Mouse (Mus musculus): Measurements from ENCODE around the gene Lrguk.
A peak's percentile ranks its signal among the peaks of the same experiment; 100 is the strongest.

Lrguk gene

DNA sequence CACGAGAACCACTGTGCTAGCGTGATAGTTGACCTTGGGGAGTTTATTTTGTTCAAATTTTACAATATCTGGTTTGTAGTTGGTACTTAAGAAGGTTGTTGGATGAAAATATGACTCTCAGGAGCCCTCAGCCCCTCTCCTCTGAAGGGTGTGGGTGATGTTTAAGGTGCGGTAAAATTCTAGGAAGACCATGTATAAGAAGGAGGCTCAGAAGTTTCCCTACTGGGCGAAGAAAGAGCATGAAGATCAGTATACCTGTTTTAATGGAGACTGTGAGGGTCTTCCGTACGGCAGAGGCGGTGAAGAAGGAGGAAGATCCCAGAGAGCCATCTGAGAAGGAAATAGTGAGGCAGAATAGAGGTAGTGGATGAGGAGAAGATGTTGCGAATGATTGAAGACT is 38.0 kb downstream of the Lrguk start:
- DNase-seq = peak; percentile 54

DNA sequence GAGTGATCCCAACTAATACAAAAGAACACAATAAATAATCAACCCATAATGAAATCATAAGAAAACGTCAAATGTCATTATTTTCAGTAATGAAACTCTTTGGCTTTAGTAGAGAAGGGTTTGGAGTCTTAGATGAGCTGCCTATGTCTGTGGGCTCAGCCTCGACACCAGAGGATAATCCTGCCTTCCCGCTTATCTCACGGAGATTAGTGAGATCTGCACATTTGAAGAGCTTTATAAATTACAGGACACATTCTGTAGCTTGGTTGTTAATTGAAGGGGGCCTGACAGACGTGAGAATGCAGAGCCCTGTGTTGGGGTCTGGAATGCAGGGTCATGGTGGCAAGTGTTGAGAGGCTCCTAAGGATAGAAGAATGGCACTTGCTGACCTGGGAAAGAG is 42.7 kb downstream of the Lrguk start:
- DNase-seq = no peak

DNA sequence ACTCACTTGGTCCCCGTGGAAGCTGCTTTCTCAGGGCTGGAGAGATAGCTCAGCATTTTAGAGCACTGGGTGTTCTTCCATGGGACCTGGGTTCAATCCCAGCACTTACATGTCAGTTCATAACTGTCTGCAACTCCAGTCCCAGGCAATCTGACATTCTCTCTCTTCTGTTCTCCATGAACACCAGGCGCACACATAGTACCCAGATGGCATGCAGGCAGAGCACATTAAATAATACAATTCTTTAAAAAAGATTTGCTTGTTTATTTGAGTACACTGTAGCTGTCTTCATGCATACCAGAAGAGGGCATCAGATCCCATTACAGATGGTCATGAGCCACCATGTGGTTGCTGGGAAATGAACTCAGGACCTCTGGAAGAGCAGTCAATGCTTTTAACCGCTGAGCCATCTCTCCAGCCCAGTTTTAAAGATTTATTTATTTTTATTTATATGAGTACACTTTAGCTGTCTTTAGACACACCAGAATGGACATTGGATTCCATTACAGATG is 44.7 kb downstream of the Lrguk start:
- DNase-seq = peak; percentile 30

DNA sequence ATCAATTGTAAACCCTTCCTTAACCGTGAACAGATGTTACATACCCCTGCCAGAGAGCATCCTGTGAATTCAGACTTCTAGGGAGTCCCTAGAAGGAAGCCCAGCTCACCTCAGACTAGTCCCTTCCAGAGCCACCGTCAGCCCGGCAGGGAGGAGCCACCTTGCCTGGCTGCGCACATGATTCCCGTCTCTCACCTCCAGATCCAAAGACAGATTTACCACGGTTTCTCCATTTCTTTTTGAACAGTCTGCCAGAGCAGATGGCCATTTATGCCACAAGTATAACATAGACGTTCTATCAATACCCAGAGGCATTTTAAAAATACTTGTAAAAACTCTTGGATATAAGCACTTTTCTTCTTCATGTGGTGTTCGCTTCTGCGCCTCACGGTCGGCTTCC is 46.3 kb downstream of the Lrguk start:
- DNase-seq = peak; percentile 35

DNA sequence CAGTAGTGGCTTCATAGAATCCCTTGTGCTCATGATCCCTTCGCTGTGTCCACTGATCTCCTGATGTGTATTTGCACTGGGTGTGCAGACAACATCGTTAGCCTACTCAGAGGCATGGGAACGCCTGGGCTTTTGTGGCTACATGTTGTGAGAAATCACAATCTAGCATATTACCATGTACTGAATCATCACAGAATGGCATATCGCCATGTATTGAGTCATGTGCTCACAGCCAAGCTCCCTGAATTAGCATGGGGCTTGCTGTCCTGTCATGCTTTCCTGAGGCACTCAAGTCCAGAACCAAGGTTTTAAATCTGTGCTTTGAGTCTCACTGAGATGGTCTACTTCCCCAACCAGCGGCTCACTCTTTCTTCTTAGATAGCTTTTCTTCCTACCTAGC is 54.2 kb downstream of the Lrguk start:
- peak; percentile 72 for DNase-seq

DNA sequence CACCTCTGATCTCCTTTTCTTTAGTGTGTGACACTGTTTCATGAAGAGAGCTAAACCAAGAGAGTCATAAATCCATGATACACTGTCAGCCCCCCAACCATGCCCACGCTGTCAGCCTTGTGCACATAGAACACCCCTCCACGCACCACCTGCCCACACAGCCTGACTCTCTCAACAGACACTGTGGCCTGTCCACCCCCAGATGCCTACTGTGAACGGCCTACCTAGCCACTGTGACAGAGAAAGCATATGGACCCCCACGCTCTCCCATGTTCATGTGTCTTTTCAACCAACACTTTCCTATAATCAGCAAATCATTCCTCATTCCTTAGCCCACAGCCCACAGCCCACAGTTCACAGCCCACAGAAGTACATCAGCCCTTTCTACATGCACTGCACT is 58.5 kb downstream of the Lrguk start:
- DNase-seq = peak; percentile 50

DNA sequence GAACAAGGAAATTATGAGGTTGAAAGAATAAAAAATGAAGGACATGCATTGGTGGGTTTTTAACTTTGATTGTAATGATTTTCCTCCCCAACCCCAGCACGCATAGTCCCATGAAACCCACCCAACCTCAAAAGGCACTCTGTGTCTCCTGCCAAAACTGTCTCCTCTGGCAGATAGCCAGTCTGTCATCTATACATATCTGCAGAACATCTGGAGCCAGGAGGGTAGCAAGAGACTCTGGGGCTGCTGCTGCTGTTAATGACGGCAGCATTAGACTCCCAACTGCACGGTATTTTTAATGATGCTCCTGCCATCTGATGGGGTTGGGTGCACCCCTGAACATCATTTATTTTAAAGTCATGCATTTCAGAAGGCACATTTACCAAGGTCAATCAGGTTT is 59.7 kb downstream of the Lrguk start:
- peak; percentile 29 for DNase-seq

DNA sequence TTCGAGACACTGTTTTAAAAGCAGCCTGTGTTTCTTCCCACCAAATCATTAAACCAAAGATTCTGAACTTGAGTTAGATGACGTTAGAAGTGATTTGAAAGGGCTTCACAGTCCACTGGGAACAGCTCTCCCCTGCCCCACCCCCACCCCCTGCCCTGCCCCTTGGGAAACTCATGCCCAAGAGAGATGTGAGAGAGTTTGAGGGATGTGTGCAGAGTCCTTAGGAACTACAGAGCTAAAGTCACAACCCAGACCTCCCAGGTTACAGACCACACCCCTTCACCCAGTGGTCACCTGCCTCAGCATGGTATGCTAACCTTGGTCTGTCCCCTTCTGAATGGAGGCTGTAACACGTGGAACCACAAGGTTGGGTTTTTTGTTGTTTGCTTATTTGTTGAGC is 62.3 kb downstream of the Lrguk start:
- DNase-seq = peak; percentile 12

DNA sequence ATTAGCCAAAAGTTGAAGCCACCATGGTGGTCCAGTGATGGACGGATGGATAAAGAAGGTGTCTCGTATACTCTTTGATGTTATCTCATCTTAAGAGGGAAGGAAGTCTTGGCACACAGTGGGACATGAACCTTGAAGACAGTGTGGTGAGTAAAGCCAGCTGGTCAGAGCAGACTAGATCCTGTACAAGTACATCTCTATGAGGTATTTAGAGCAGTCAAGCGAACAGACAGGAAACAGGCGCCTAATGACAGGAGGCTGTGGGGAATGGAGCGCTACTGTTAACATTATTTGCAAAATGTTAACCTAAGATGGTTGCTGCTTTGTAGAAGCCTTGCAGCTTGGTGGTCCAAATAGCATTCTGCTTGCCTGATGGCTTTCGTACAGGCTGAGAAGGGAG is 67.0 kb downstream of the Lrguk start:
- no peak for DNase-seq

DNA sequence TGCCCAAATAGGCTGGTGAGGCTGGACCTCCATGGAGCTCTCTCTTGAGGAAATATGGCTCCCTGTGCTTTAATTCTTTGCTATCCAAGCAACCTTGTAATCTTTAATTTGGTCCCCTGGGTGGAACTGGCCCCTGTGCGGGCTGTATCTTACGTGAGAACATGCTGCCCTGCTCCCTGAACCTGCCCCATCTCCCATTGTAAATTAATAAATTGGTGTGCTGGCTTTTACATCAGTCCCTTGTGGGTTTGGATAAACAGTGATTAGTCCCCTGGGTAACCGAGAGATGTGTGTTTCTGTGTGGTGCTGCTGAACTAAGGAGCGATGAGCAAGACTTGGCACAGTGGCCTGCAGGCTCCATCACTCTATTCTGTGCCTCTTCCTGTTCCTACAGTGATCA is 67.7 kb downstream of the Lrguk start:
- DNase-seq = peak; percentile 74

DNA sequence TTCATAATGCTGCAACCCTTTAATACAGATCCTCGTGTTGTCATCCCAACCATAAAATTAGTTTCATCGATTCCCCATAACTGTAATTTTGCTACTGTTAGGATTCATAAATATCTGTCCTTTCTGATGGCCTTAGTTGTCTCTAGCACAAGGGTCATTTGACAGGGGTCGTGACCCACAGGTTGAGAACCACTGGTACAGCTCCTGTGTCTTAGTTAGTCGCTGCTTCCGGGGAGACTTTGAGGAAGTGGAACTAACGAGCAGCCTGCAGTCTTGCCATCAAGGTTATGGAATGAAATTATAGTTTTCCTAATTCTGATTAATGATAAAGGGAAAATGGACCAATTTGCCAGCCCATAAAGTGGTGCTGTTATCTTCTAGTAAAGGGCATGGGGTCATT is 70.5 kb downstream of the Lrguk start:
- peak; percentile 24 for DNase-seq

DNA sequence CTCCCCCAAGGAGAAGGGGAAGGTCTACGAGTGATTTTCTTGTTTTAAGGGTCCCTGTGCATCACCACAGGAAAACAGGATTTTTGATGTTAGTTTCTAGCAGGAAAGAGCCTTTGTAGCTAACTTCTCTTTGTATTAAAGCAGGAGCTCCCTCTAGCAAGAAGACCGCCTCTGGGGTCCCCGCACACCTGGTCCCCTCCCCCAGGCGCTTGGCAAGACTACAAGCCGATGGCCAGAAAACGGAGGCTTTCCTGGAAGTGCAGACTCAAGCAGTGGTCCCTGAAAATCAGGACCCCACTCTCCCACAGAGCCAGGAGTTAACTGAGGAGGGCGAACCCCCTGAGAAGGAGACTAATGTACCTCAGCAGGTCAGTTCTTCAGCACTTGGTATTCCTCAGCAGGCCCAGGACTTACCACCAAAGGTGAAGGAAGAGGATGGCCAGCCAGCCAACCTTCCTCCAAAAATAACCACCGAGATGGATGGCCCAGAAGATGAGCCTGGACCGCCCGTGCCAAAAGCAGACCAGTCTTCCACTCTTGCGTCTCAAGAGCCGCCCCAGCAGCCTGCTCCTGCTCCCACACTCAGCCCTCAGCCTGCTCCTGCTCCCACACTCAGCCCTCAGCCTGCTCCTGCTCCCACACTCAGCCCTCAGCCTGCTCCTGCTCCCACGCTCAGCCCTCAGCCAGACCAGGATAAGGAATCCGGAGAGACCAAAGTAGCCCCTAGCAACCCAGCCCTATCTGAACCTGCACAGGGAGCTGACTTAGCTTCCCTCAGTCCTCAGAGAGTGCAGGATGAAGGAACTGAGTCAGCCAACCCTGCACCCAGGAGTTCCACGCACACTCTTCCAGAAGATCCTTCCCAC is 72.5 kb downstream of the Lrguk start:
- DNase-seq = peak; percentile 80

DNA sequence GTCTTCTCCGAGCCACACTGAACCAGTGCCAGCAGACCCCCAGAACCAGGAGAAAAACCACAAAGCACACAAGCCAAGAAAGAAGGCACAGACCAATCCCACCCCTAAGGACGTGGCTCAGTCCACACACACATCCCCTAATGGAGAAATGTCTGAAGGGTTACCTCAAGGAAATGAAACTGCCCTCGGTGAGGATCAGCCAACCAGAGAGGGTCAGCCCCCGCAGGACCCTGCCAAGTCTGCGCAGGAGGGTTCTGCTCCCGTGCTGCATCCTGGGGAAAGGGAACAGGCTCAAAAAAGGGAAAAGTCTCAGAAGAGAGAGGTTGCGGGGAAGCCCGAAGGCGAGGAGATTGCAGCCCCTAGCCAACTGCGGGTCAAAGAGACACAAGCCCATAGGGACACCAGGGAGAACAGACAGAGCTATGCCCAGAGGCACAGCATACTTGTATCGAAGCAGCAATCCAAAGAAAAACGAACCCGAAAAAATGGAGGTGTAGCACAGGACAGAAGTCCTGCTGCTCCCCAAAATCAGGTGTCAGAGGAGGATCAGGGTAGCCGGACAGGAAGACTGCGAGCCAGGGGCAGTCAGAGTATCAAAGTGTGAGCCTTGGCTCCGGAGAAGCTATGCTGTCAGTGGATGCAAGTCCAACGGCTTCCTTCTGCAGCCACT is 74.1 kb downstream of the Lrguk start:
- DNase-seq = peak; percentile 81

DNA sequence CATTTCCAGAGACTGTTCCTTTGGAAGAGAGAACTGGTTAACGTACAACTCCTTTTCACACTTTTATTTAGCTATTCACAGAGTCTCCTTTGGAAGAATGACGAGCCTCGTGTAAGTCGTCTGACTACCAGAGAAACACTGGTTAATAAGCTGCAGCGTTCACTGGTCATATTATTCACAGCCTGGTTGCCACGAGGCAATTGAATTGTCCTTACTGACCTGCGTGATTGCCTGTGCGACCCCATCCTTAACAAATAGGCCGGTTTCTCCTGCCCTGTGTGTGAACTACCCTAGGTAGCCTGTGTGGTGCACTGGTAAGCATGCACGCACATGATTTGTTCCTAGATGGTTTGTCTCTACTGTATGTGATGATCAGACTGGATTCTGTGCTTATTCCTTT is 81.3 kb downstream of the Lrguk start:
- DNase-seq = peak; percentile 73

DNA sequence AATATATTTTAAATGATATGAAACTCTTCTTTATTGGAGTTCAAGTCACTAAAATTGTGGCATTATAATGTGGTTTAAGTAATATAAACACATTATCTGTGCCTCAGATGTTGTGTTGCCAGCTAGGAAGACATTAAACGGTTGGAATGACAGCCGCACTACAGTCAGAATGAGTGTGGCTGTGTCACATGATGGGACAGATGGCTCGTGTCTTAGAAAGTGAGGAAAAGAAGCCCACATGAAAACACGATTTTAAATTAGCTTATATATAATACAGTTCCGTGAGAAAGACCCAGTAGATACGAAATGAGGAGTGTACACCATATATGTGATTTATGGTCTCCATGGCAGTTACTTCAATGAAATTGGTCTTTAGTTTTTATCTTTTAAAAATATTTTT is 82.2 kb downstream of the Lrguk start:
- DNase-seq = no peak

DNA sequence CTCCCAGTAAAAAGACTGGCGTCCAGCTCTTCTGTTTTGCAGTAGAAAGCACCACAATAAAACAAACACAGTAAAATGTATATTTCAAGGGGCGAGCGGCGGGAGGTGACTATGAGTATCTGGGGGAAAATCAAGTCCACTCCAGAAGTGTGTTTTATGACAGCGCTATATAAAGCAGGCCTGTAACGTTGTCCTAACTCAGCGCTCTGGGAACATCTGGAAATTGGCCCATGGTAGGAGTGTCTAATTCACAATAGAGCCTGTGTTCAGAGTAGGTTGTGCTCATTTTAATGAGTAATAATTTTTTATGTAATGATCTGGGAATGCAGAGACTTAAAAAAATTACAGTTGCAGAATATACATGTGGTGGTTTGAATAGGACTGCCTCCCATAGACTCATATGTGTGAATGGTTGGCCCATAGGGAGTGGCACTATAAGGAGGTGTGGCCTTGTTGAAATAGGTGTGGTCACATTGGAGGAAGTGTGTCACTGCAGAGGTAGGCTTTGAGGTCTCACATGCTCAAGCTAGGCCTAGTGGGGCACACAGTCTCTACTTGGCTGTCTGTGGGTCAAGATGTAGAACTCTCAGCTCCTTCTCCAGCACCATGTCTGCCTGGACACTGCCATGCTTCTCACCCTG is 87.7 kb downstream of the Lrguk start:
- peak; percentile 62 for DNase-seq

DNA sequence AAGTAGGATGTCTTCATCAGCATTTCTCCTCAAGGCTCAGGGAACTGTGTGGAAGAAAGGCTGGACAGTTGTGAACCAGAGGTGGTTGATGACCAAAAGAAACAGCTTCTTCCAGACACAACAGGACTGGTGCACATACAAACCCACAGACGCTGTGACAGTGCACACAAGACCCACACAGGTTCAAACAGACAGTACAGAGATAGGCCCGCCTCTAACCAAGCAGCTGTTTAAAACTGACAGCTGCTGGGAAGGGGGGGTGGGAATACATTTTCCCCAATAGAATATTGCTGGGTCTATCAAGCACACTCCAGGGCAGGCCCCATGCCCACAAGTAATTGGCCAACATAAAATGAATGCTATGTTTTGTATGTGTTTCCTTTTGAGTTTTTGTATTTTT is 95.2 kb downstream of the Lrguk start:
- DNase-seq = peak; percentile 64

DNA sequence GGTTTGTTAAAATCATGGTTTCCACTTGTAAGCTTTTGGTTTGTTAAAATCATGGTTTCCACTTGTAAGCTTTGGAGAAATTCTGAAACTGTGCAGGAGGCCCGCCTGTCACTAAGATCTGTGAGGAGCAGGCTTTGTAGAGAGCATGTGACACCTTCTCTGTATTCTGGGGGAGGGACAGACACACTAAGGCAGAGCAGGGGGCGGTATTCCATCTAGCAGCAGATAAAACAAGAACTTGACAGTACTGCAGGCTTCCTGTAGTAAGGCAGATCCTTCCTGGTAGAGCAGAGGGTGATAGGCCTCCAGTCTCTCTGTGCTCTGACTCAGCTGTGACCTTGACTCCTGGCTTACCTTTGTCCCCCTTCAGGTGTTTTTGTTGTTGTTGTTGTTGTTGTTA is 100.0 kb downstream of the Lrguk start:
- DNase-seq = peak; percentile 18

DNA sequence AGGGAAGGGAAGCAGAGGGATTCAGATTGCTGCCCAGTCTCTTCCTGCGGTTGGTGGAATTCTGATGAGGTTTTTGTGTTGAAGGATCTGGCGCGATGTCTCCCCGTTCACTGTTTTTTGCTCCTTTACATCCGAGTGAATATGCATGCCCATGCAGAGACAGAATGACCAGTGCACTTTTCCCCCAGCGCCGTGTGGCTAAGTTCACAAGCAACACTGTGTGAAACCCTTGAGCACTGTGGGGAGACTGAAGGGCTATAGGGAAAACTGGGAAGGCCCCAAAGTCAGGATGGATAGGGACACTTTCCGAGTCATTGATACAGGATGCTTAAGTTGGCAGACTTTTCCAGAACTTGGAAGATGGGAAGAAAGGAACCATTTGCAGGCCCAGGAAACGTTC is 103.1 kb downstream of the Lrguk start:
- DNase-seq = peak; percentile 55

DNA sequence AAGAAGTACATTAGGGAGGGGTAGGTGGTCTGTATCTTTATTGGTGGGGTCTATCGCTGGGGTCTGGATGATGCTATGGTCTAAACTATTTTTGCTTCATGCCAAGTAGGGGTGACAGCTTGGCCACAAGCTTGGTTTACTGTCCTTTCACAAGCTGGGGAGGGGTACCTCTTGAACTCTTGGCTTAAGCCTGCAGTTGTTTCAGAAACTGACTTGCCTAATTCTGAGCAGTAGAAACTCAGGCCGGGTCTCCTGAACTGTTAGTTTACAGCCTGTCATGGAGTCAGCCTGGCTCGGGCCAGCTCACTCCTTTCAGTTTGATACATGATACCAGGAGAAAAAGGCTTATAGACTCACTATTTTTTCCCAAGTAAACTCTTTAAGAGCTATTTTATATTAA is 109.1 kb downstream of the Lrguk start:
- DNase-seq = peak; percentile 56

DNA sequence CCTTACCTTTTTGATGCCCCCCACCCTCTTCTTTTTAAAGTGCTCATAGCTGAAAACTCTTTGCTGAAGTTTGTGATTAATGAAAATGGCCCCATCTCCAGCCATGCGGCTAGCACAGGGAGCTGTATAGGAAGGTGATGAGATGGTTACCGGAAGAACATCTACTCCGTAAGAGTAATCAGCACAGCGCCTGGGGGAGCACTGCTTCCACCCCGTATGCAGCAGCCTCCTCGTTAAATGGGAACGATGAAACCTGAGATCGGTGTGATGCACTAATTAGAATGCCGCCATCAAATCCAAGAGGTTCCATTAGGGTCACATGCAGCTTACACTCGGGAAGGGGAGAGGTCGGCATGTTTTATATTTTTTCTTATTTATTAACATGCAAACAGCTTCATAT is 113.7 kb downstream of the Lrguk start:
- DNase-seq = peak; percentile 56

DNA sequence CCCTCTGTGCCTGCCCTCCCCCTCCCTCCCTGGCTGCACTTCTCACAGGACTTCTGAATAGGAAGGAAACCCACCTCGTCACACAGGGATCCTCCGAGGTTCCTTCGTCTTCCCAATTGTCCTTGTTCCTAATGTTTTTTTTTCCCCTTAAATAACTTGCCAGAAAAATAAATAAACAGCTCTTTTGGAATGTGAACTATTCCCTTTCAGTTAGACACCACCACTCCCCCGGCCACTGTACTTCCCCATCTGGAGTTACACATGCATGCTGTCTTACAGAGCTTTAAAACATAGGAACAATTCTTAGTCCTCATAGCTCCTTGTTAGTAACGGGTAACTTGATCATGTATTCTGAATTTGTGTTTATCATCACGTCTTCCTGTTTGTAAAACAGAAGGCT is 116.8 kb downstream of the Lrguk start:
- no peak for DNase-seq

DNA sequence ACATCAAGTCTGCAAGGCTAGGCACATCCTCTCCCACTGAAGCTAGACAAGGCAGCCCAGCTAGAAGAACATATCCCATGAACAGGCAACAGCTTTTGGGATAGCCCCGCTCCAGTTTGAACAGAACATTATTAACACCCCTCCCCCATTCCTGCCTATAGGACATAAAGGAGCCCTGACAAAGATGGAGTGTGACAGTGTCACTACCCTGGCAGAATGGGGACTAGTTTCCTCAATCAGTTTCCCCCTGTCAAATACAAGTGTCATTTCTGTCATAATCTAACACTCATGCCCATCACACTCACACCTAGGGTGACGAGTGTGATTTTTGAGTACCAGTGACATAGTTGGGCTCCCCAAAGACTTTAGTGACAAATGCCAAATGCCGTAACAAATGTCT is 118.8 kb downstream of the Lrguk start:
- DNase-seq = peak; percentile 79

DNA sequence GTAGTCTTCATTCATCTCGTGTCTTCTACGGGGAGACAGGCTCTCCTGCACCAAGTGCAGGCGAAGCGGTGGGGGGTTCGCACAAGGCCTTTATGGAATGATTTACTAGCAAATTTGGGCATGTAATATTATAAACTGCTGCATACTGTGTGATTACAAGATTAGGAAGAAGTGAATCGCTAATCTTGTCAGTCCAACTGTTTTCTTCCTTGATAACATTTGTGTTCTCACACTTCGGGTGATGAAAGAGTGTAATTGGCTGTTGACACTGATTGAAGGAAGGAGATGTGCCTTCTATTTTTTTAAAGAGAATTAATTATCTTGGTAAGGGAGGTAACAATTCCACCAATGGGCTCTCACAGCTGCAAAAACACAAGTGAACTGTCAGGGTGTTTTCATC is 119.4 kb downstream of the Lrguk start:
- DNase-seq = peak; percentile 22

All from heart, adult 11 months (tissue).